Mouse (Mus musculus) CD4-positive, CD25-positive, alpha-beta regulatory T cell, adult 2 months (primary cell): ENCODE results near the gene N4bp3.
"Not testable (repeated sequence)": the region's sequence is repeated elsewhere in the genome, so short reads cannot be mapped to it uniquely, and the experiment has no call there.

Experiments used
- DNase-seq: peaks from one replicate; pipeline ENCODE4 v3.0.0-alpha.2; 2012; ENCODE audit warnings: low read depth, low spot score

N4bp3 gene

DNA sequence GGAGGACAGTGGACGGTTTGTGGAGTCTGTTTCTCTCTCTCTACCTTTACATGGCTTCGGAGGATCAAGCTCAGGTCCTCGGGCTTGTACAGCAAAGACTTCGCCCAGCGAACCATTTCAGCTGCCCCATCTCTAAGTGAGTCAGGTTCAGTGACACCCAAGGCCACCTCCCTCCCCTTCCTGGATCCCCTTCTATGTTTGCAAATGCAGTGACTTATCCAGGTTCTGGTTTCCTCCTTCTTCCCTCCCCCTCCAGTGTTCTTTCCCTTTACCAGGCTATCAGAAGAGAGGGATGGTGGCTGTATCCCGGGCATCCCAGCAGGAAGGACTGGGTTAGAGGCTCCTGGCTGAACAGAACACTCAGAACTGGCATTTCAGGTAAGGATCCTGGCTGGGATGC, 3.1 kb upstream of the N4bp3 start:
- no peak for DNase-seq

DNA sequence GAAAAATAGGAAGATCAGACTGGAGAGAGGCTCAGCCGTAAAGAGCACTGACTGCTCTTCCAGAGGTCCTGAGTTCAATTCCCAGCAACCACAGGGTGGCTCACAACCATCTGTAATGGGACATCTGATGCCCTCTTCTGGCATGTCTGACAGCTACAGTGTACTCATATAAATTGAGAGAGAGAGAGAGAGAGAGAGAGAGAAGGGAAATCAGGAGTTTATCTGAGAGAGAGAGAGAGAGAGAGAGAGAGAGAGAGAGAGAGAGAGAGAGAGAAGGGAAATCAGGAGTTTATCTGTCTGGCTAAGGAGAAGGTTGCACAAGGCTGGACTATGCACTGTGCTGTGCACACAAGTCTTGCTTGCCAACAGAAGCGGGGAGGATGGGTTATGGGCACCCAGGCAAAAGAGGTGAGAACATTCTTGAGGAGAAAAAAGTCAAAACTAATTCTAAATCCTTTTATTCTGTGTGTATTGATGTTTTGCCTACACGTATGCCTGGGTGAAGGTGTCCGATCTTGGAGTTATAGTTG, 2.3 kb upstream of the N4bp3 start:
- DNase-seq = no peak

DNA sequence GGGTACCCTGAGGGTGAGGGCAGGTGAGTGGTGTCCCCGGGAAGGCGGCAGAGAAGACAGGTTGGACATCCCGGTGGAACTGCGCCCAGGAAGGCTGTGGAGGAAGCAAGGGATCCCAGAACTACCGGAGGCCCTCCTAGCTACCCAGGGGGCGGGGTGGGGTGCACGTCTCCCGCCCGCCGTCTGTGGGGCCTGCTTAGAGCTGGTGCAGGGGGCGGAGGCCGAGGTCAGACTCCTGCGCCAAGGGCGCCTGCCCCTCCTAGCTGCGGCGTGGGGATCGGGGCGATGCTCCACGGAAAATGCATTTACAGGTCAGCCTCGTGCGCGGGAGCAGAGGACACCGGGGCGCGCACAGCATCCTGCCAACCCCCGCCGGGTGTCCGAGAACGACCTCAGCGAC, 381 bp downstream of the N4bp3 start:
- DNase-seq = no peak

DNA sequence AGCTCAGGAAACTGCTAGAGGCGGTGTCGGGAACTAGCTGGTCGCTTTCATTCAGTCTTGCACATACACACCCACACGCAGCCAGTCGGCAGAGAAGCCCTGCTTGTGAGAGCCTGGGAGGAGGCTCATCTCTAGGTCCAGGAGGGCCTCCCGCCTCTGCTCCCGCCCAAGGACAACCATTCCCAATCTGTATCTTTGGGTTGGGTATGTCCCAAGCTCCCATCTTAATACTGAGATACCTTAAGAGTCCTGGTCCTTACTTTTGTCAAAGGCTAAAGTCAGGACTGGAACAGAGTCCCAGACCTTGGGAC, 798 bp downstream of the N4bp3 start:
- DNase-seq = peak; percentile 62

DNA sequence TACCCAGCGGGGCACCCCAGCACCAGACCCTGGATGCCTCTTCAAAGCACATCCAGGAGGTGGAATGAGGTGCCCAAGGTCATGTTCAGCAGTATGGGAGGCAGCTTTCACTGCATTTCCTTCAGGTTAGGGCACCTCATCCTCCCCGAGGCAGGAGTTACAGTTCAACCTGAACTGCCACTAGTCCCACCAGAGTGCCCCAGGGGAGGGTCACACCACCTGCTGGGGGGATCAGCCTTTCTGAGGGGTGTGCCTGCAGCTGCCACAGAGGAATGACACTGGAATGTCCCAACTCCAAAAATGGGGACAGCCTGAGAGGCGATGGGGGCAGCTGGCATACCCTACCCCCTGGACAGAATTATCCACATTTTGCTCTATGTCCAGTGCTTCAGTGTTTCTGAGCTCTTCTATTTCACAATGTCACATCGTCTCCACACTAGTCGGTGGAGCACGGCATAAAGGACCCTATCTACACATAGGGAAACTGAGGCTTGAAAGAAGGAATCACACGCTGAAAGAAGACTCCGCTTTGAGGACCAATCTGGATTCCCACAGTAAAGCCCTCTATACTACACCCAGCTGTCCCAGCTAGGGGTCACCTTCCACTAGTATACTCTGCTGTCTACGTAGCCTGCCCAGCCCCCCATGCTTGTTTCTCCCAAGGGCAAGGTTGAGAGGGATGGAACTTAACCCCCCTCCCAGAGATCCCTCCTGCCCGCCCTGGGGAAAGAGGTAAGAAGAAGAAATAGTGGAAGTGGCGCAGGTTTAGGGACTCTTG, 1.3 kb downstream of the N4bp3 start:
- no peak for DNase-seq

DNA sequence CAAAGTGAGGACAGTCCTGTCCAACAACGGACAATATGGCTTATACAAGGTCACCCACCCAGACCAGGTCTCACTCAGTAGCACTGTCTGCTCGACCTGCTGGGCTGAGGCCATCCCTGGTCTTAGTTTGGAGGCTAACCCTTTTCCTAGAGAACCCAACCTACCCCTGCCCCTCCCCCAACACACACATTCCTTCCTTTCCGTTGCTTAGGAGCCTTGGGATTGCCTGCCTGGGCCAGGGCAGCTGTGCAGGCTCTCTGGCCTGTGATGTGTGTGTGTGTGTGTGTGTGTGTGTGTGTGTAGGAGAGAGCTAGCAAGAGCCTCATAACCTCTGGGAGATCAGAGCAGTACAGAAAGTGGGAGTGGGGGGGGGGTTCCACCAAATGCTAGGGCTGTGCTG, 2.1 kb downstream of the N4bp3 start:
- DNase-seq = no peak

DNA sequence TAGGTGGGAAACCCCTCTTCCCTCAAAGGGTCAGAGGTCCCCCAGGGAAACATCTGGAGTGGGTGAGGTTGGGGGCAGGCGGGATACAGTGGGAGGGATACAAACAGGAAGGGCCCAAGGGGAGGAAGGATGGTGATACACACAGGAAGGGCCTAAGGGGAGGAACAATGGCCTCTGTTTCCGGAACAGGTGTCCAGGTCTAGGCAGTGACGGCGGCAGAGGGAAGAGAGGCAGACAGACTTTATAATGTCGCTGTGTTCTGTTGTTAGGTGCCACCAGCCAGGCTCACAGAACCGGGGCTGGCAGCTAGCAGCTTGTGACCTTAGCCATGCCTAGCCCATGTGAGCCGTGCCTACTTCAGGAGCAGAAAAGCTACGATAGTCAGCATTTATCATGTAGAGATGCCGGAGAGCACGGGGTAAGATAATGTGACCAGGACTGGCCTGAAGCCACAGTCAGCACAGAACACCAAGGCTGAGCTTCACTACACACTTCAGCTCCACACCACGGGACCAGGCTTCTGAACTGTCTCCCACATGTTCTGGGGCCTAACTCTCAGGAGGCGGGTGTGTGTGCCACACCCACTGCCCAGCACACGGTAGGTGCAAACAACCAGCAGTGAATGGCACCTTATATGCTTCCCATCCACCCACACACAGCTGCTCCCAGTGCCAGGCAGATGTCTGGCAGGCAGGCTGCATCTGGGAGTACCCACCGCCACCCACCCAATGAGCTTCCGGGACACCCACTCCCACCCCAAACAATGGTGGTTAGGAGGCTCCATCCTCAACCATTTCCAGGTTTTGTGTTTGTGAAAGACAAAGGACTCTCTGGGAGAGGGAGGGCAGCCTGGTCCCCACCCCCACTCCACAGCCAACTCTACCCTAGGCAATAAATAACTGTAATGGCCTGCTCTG, 3.6 kb downstream of the N4bp3 start:
- DNase-seq = no peak

DNA sequence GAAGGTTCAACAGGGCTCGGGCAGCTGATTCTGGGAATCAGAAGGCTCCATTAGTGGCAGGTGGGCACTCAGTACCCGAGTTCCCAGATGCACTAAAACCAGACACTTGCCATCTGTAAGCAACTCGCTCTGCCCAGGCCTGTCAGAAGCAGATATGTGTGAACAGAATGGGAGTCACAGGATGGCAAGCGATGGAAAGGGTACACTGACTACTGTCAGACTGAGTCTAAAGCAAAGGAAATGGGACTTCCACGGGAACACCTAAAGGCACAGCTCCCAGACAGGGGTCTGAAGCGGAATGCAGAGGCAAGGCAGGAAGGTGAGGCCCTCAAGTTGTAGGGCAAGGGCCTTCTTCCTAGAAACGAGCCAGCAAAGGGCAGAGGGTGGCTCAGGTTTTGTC, 4.4 kb downstream of the N4bp3 start:
- no peak for DNase-seq

DNA sequence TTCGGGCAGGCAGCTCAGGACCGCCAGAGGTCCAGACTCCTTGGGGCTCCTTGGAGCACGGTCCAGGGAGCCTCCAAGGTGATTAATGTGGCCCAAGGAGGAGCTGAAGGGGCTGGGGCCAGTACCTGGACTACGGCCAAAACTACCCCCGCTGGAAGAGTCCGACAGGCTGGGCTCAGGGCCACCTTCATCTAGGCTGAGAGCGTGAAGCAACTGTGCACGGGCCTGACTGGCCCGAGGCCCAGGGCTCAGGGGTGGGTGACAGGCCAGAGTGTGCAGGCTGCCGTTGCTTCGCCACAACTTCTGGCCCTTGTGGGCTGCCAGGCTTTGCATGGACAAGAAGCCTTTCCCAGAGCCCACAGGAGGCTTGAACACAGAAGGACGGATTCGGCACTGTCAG, 5.3 kb downstream of the N4bp3 start:
- no peak for DNase-seq

DNA sequence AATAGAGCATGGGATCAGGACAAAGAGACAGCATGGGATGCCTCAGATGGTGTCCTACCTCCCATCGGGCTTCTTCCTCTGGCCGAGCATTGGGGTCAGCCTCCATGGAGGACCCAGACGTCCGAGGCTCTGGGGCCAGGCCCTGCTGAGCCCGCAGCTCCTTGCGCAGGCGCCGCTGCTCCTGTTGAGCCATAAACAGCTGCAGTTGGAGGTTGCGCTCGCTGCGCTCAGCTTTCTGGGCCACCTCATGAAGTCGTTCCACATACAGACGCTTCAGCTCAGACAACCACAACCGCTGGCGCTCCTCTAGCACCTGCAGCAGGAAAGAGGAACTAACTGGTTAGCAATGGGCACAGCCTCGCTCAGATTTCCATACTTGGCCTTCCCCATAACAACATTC, 6.4 kb downstream of the N4bp3 start:
- DNase-seq = peak; percentile 41

DNA sequence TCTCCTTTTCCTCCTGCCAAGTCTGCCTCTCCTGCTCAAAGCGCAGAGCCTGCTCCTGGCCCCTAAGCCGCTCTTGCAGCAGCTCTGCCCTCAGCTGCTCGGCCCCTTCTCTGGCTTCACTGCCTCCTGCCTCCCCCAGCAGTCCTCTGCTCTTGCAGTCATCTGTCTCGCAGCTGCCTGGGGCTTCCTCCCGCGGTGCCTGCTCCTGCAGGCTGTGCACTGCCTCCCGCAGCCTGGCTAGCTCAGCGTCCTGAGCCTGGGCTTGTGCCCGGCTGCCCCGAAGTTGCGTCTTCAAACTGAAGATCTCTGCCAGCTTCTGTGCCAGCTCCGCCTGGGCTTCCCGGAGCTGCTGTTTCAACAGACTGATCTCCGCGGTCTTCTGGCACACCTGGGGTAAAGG, 6.9 kb downstream of the N4bp3 start:
- no peak for DNase-seq

DNA sequence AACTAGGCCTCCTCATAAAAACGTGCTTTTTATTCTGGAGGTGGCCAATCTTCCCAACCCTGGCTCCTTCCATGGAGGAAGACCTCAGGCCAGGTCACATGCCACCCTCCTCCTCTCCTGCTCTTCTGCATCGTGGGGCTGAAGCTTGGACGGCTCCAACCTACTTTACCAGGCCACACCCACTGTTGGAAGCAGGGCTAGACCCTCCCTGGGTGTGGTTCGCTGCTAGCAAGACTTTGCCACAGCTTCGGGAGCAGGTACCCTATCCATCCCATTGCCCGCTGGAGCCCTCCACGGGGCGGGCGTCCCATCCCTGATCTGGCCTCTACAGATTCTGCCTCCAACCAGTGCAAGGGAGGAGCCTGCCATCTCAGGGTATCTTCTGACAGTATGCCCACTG, 7.4 kb downstream of the N4bp3 start:
- DNase-seq = no peak

DNA sequence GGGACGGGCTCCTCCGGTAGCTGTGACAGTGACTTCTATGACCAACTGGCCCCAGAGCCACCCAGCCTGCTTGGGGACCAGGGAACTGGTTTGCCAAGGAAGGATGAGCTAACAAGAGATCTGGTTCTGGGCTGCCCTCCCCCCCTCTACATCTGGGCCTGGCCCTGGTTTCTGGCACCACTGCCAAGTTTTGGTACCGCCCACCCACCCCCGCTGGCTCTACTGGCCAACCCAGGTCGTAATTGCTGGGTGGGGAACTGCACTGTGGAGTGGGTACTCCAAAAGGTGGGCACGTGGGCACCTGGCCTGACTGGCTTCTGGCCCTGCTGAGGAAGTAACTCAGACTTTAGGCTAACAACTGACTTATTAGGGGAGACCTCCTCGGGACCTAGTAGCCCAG, 9.9 kb downstream of the N4bp3 start:
- no peak for DNase-seq

DNA sequence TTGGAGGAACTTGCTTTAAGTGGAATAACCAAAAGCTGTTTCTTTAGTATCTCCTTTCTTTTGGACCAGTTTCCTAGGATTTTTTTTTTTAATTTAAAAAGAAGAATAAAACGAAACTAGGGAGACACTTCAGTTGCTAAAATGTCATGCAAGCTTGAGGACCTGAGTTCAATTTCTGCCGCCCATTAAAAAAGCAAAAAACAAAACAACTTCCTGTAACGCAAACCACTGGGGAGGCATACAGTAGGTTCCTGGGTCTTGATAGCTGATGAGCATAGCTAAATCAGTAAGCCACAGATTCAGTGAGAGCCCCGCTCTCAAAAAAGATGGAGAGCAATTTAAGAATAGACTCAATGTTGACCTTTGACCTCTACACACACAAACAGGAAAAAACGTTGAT, 12.1 kb downstream of the N4bp3 start:
- DNase-seq = no peak

DNA sequence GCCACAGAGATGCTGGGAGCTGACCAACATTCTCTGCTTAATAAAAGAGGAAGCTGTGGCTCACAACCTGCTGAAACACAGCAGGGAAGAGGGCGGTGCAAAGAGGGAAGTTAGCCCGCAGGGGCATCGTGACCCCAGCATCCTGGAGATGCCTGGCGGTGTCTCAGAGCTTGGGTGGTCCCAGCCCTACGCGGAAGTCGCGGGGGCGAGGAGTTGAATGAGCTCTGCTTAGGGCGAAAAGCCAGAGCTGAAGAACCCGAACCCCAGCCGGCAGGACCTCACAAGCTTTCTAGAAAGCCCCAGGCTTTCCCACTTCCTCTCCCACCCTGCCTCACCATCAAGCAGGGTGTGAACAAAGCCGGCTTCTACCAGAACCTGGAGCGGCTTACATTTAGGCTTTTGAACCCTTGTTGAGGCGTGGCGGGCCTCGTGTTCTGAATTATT, 12.6 kb downstream of the N4bp3 start:
- DNase-seq = peak; percentile 52

DNA sequence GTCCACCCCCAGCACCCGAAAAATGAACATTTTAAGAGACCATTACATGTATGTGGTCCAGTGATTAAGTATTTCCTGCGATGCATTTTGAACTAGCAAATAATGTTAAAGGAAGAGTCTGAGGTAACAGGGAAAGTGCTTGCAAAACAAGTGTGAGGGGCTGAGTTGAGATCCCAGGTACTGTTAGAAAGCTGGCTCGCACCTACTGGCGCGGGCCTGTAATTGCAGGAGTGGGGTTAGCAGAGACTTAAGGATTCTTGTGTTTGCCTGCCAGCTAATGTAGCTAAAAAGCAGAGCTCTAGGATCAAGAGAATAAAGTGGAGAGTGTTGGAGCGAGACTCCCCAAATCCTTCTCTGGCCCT, 14.3 kb downstream of the N4bp3 start:
- DNase-seq = peak; percentile 86

DNA sequence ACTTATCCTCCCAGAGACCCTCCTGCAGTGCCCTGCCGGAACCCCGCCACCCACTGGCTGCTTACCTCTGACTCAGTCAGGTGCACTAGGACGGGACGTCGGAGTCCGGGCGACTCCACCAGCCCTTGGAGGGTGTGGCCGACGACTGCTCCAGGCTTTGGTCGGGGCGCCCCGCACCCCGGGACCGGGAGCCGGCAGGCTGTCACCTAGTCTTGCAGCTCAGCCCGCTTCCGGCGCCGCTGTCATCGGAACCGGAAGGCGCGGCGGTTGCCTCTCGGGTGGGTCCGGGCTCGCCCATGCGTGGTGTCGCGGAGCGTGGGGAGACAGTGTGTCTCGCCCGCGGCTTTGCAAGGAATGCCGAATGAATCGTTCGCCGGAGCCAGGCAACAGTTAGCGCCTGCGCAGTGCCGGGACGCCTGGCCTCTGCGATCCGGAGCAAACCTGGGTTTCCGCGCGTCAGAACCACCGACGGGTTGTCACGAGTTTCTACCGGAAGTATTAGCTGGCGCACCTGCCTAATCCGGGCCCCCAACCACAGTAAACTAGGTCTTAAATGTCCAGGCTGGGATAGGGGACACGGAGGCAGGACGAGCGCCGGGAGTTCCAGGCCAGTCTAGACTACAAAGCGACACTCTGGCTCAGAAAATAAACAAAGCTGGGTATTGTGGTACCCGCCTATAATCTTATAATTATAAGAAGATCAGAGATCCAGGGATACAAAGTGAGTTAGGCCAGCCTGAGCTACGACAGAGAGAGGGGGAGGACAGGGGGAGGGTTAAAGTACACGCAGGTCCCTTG, 14.9 kb downstream of the N4bp3 start, which contains the start of gene Rmnd5b:
Gene Rmnd5b (minus strand): TSS at position 372 of the 798 bp plus-strand sequence.
- peak; percentile 92 for DNase-seq

DNA sequence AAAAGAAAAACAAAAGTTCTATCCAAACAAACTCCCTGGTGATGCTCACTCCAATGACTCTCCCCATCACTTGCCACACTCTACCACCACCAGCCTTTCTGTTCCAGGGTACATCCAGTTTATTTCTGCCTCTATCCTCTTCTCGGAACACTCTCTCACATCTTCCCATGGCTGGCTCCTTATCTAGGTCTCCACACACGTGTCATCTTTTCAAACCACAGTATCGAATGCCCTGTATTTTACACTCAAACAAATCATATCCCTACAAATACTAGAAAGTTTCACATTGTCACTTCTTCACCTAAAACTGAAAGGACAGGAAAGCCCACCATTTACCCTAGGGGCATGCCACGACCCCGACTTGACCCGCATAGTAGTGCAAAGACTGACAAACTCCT, 15.5 kb downstream of the N4bp3 start:
- DNase-seq = no peak

DNA sequence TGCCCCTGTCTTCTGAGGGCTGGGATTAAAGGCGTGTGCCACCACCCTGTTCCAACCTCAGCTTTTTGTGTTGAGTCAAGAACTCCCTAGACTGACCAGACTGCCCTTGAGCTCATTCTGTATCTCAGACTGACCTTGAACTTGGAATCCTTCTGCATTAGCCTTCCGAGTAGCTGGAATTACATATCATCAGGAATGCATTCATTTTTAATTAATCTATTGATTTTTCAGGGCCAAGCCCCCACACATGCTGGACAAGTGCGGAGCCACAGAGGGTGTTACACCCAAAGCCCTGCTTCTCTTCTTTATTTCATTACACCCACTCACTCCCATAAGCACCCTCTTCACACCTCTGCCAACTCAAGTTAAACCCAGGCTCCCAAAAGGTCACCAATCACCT, 16.9 kb downstream of the N4bp3 start:
- DNase-seq = no peak

DNA sequence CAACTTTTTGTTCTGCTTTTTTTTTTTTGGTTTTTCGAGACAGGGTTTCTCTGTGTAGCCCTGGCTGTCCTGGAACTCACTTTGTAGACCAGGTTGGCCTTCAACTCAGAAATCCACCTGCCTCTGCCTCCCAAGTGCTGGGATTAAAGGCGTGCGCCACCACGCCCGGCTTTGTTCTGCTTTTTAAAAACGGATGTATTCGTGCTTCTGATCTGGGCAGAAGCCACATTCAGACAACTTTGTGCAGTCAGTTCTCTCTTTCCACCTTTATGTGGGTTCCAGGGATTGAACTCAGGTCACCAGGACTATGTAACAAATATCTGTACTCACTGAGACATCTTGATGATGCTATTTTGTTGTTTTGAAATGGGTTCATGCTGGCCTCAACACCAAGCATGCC, 17.4 kb downstream of the N4bp3 start:
- not testable (repeated sequence) for DNase-seq

DNA sequence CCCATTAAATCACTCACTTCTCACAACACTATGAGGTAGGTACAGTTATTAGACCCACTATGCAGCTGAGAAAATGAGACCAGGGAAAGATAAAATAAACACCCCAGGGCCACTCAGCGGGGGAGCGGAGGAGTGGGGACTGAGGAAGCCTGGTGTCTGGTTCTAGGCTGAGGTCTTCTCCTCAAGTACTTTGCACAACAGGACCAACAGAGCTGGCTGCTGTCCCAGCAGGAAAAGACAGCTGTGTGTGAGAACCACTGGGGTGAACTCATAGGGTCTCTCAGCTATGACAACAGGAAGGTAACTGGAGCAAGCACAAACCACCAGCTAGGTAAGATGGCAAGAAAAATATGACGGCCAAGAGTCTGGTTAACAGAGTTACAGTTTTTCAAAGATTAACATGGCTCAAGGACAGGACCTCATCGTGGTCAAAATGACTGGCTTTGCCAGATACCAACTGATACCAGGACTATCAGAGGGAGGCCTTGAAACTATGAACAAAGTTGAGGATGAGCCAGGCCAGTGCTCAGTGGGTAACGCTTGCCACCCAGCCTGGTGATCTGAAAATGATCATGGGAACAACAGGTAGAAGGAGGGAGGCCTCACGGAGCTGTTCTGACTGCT, 18.4 kb downstream of the N4bp3 start:
- DNase-seq = no peak
